Mouse (Mus musculus) midbrain, embryonic 13.5 days (tissue): Measurements from ENCODE around the gene Fcgrt. TPM values are rescaled to one million over a fixed set of nuclear protein-coding genes. Genes with fewer than 3 reads are reported as not detected.

Experiments
- ATAC-seq: fragments of 200-750 bp; cut with Nextera tagmentation; 2 replicates; pipeline ENCODE4 v1.8.0; 2017; ENCODE audit warnings: mild to moderate bottlenecking, moderate TSS enrichment, moderate library complexity
- H3K27ac ChIP-seq: fragments of 300-500 bp; sonication (generic); 2 replicates; pipeline ENCODE4 v1.5.1; 2015; ENCODE audit warnings: inconsistent platforms, mild to moderate bottlenecking, moderate library complexity
- H3K27me3 ChIP-seq: fragments of 300-500 bp; sonication (generic); 2 replicates; pipeline ENCODE4 v1.6.1; 2015; ENCODE audit warnings: mild to moderate bottlenecking, inconsistent platforms
- H3K36me3 ChIP-seq: fragments of 300-500 bp; sonication (generic); 2 replicates; pipeline ENCODE4 v1.6.1; 2015; ENCODE audit warnings: mild to moderate bottlenecking, inconsistent platforms
- H3K4me1 ChIP-seq: fragments of 300-500 bp; sonication (generic); replicated peaks from 2 replicates; pipeline ENCODE4 v1.6.1; 2015; ENCODE audit warnings: inconsistent platforms
- H3K4me2 ChIP-seq: fragments of 300-500 bp; sonication (generic); replicated peaks from 2 replicates; pipeline ENCODE4 v1.6.1; 2015; ENCODE audit warnings: moderate library complexity, mild to moderate bottlenecking, inconsistent platforms
- H3K4me3 ChIP-seq: fragments of 300-500 bp; sonication (generic); replicated peaks from 2 replicates; pipeline ENCODE4 v1.5.1; 2015; ENCODE audit warnings: mild to moderate bottlenecking, inconsistent platforms
- H3K9ac ChIP-seq: fragments of 300-500 bp; sonication (generic); replicated peaks from 2 replicates; pipeline ENCODE4 v1.6.1; 2015; ENCODE audit warnings: mild to moderate bottlenecking, inconsistent platforms
- H3K9me3 ChIP-seq: fragments of 300-500 bp; sonication (generic); 2 replicates; pipeline ENCODE4 v1.6.1; 2016; ENCODE audit warnings: mild to moderate bottlenecking, inconsistent platforms
- WGBS: fragments of 180-500 bp; shearing (Covaris S2); methylation state at CpG from one replicate; pipeline ENCODE4 v1.1.7; 2015; 5-methylcytosine and 5-hydroxymethylcytosine counted together
- polyA plus RNA-seq: library from polyadenylated mRNA; unstranded; fragments of >200 nt; fragmentation: Nextera tagmentation; extraction: Ambion mirVana; gene quantifications from 2 replicates; pipeline ENCODE4 v1.2.1, GENCODE M21; 2015

The Fcgrt gene
- polyA plus RNA-seq, 1 experiment from 2014 or later: 17.6 TPM

DNA sequence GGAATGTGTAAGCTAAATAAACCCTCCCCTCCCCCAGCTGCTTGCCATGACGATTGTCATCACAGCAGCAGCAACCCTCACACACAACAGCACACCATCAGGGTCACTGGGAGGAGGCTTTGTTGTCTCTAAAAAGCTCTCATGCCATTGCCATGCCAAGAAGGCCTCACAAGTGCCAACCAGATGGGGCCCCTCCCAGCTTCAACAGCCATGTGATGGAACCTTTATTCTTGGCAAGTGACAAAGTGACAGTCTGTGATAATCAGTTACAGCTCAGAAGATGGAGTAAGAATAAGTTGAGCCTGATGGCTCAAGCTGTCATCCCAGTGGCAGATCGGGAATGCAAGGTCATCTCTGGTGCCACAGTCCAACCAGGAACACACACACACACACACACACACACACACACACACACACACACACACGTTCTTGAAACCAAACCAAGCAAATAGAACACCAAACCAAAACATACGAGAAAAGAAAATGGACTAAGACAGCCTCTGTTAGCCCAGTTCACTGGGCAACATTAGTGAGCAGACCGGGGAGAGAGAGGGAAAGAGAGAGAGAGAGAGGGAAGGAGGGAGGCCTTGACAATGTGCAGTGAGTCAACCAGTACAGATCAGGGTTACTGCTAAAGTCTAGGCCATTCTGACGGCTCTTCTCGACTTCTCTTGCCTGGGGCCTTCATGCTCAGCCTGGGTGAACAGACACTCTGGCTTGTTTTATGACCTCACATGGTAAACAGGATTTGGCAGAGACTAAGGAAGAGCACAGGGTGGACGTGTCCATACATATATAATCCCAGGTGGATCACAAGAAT lies 36.5 kb upstream of the Fcgrt start:
- peaks cover 35% of the 10 kb centered on the region for H3K36me3 ChIP-seq
- no peak overlapping the region for H3K27ac ChIP-seq
- WGBS: 80% methylated on average over 8 of the region's 8 CpGs
- no peaks in the 10 kb centered on the region for H3K9me3 ChIP-seq
- no peak overlapping the region for H3K9ac ChIP-seq
- no peak overlapping the region for H3K4me3 ChIP-seq
- H3K4me1 ChIP-seq: peaks cover 10% of the 10 kb centered on the region
- no peak for ATAC-seq
- peaks cover 25% of the 10 kb centered on the region for H3K27me3 ChIP-seq
- no peak overlapping the region for H3K4me2 ChIP-seq

DNA sequence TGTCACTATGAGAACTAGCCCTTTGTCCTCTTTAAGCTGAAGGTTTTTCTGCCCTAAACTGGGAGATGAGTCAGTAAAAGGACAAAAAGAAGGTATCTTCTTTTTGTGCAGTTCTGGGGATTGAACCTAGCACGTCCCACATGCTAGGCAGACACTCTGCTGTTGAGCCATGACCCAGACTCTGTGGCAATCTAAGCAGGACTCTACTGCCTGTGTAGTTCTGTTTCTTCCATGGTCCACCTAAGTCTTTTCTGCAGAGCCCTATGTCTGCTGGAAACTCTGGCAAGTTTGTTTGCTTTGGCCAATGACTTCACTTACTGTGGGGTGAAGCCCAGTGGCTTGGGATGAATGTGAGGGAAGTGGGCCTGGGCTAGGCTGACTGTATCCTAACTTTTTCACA lies 34.8 kb upstream of the Fcgrt start:
- no peak overlapping the region for H3K4me2 ChIP-seq
- no peak for ATAC-seq
- no peak overlapping the region for H3K4me3 ChIP-seq
- peaks cover 32% of the 10 kb centered on the region for H3K27me3 ChIP-seq
- H3K9ac ChIP-seq: no peak overlapping the region
- peaks cover 10% of the 10 kb centered on the region for H3K4me1 ChIP-seq
- 82% methylated on average over 1 of the region's 1 CpGs for WGBS
- peaks cover 21% of the 10 kb centered on the region; the same call in 1 of the 2 replicates for H3K36me3 ChIP-seq
- no peaks in the 10 kb centered on the region for H3K9me3 ChIP-seq
- H3K27ac ChIP-seq: no peak overlapping the region

DNA sequence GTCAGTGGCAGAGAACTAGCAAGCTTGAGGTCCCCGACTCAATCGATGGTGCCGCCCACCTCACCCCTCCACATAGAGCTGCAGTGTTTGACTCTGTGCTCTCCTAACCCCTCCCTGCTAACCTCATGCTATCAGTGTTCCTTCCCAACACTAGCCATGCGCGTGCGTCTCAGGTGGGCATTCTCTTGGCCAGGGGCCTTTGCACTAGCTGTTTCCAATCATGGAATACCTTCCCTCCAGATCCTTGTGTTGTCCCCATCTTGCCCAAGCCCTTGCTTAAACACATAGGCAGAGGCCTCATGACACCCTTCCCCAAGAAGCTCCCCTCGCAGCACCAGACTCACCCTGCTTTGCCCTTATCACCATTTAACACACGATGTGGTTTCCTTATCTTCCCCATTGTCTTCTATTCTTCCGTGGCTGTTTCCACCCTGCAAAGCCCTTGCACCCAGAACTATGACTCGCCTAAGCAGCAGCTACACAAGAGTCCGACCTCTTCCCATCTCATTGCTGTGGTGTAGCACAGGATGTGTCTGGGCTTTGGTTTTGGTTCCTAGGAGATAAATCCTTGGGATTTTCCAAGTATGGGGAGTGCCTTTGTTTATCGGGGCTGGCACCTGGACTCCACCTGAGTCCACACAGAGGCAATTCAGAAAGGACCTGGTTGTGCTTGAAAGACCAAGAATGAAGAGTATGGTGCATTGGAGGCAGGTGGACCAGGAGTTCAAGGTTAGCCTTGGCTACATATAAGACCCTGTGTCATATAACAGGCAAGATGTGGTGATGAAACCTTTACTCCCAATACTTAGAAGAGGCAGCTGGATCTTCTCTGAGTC lies 33.7 kb upstream of the Fcgrt start:
- no peak overlapping the region for H3K4me2 ChIP-seq
- H3K9ac ChIP-seq: no peak overlapping the region
- H3K36me3 ChIP-seq: peaks cover 10% of the 10 kb centered on the region; the same call in 1 of the 2 replicates
- WGBS: 84% methylated on average over 12 of the region's 12 CpGs
- no peak for ATAC-seq
- H3K27ac ChIP-seq: no peak overlapping the region
- peaks cover 10% of the 10 kb centered on the region for H3K4me1 ChIP-seq
- H3K27me3 ChIP-seq: peaks cover 32% of the 10 kb centered on the region
- H3K4me3 ChIP-seq: no peak overlapping the region
- no peaks in the 10 kb centered on the region for H3K9me3 ChIP-seq

DNA sequence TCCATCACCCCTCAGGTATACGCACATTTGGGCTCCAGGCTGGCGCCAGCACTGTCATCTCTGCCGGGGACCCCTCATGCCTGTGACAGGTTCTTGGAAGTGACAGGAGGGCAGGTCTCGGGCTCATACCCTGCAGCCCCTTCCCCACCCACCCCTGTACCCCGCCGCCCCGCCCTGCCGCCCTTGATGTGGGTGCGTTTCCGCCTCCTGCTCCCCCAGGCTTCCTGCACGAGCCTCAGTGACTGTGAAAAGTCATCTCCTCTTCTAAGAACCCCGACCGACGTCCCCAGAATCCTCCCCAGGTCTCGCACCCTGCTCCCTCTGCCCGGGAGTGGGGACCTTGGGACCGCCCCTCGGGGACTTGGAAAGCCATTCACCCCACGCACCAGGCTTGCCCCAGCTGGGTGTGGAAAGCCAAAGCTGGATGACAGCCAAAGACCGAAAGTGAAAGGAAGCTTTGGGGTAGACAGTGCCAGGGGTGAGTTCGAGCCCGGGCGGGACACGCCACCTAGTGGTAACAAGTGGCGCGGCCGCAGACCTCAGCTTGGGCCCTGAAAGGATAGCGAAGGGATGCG lies 32.4 kb upstream of the Fcgrt start, which contains the start of the genes Gm45713 and Flt3l:
Gene Gm45713, minus strand, starts transcription at position 239 of the 575 bp plus-strand sequence.
Gene Flt3l, minus strand, starts transcription at position 440 of the 575 bp plus-strand sequence.
- Histone ChIP-seq H3K36me3 (no peaks in the 10 kb centered on the region), H3K4me1 (peaks cover 10% of the 10 kb centered on the region), H3K4me2 (peak within 1 kb of the TSS; percentile 65), H3K9me3 (no peaks in the 10 kb centered on the region), H3K27me3 (peaks cover 32% of the 10 kb centered on the region), H3K4me3 (peak within 1 kb of the TSS; percentile 41), H3K27ac (no peak within 1 kb of the TSS), H3K9ac (peak within 1 kb of the TSS; percentile 63; the same call in 1 of the 2 replicates)
- WGBS: 5% methylated on average over 29 of the region's 29 CpGs
- ATAC-seq: peak; percentile 87

DNA sequence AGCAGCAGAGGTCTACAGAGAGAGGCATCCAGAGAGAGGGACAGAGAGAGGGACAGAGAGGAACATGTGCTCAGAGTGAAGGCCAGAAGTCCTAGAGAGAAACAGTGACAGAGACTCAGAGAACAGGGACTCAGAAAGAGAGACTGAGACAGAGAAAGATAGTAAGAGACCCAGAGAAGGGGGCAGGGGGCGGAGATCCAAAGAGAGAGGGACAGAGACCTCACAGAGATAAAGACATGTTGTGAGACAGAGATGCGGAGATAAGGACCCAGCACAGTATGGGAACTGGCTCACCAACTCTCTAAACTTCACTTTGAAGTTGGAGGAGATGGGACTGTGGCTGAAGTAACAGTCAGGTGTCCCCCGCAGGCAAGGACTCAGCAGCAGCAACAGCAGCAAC lies 31.7 kb upstream of the Fcgrt start:
- Histone ChIP-seq H3K4me3 (no peak overlapping the region), H3K27me3 (peaks cover 32% of the 10 kb centered on the region), H3K36me3 (no peaks in the 10 kb centered on the region), H3K9ac (peak overlapping the region; percentile 63; the same call in 1 of the 2 replicates), H3K9me3 (no peaks in the 10 kb centered on the region), H3K4me1 (peaks cover 10% of the 10 kb centered on the region), H3K4me2 (no peak overlapping the region), H3K27ac (no peak overlapping the region)
- ATAC-seq: no peak
- 77% methylated on average over 3 of the region's 3 CpGs for WGBS

DNA sequence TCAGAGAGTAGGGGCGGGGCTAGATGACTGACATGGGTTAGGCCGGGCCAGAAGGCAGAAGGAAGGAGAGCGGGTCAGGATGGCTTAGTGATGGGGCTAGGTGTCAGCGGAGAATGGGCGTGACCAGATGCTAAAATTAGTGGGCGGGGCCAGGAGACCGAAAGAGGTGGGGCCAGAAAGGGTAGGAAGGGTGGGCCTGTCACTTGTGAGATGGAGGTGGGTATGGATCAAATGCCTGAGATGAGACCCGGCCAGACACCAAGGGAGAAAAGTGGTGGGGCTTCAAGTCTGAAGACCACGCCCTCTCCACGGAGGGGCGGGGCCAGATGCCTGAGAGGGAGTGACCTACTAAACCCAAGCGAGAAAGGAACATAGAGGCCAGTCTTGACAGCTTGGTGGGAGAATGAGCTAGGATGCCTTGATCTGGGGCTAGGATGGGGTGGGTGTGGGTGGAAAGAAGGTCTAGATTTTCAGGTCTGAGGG lies 30.9 kb upstream of the Fcgrt start:
- no peak for ATAC-seq
- WGBS: 7% methylated on average over 12 of the region's 12 CpGs

DNA sequence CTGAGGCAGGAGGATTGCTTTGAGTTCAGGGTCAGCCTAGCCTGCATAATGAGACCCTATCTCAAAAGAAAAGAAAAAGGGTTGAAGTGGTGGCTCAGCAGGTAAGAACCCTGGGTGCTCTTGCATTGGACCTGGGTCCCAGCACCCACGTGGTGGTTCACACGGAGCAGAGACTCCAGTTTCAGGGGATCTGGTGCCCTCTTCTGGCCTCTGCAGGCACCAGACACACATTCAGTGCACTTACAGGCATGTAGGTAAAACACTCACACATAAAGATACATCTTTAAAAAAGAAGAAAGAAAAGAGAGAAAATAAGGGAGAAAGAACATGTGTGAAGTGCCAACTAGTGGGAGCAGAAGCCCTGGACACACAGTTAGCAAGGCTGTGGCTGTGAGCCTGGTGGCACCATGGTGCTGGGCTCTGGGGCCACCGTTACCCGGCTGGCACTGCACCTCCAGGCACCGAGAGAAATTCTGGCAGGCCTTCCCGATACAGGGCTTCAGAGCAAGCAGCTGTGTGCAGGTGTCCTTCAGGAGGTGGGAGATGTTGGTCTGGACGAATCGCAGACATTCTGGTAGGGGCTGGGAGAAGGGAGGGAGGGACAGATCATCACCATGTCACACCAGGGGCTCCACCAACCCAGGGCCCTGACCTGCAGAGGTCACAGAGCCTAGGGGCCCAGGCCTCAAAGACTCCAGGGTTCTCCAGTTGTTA lies 30.0 kb upstream of the Fcgrt start:
- Histone ChIP-seq H3K4me3 (no peak overlapping the region), H3K27me3 (peaks cover 32% of the 10 kb centered on the region), H3K9ac (no peak overlapping the region), H3K36me3 (no peaks in the 10 kb centered on the region), H3K9me3 (no peaks in the 10 kb centered on the region), H3K4me1 (peaks cover 19% of the 10 kb centered on the region), H3K27ac (no peak overlapping the region), H3K4me2 (no peak overlapping the region)
- no peak for ATAC-seq
- WGBS: 76% methylated on average over 8 of the region's 8 CpGs

More for the DNA sequence above, 30.9 kb upstream of the Fcgrt start:
- Histone ChIP-seq H3K36me3 (no peaks in the 10 kb centered on the region), H3K27me3 (peaks cover 32% of the 10 kb centered on the region), H3K27ac (no peak overlapping the region), H3K4me2 (no peak overlapping the region), H3K4me3 (no peak overlapping the region), H3K9ac (no peak overlapping the region), H3K9me3 (no peaks in the 10 kb centered on the region), H3K4me1 (peaks cover 15% of the 10 kb centered on the region)

DNA sequence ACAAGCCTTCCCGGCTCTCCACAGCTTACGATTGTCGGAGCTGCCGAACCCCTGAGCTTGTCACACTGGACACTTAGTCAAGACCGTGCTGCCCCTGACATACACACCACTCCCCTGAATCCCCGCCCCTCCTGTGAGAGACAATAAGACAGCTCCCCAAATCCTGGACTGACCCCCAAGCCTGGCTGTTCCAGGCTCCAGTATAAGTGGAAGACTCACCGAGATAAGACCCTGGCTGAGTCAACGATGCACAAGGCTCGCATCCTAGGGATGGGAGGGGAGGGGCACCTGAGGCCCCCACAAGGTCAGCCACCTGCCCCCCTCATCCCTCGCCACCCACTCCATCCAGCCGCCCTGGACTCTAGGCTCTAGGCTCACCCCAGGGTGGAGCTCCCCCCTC lies 28.2 kb upstream of the Fcgrt start:
- H3K36me3 ChIP-seq: peaks cover 6% of the 10 kb centered on the region
- 78% methylated on average over 10 of the region's 11 CpGs for WGBS
- H3K27me3 ChIP-seq: peaks cover 20% of the 10 kb centered on the region
- H3K9ac ChIP-seq: no peak overlapping the region
- H3K4me1 ChIP-seq: peaks cover 29% of the 10 kb centered on the region
- no peak for ATAC-seq
- no peak overlapping the region for H3K27ac ChIP-seq
- H3K9me3 ChIP-seq: no peaks in the 10 kb centered on the region
- H3K4me3 ChIP-seq: no peak overlapping the region
- no peak overlapping the region for H3K4me2 ChIP-seq

DNA sequence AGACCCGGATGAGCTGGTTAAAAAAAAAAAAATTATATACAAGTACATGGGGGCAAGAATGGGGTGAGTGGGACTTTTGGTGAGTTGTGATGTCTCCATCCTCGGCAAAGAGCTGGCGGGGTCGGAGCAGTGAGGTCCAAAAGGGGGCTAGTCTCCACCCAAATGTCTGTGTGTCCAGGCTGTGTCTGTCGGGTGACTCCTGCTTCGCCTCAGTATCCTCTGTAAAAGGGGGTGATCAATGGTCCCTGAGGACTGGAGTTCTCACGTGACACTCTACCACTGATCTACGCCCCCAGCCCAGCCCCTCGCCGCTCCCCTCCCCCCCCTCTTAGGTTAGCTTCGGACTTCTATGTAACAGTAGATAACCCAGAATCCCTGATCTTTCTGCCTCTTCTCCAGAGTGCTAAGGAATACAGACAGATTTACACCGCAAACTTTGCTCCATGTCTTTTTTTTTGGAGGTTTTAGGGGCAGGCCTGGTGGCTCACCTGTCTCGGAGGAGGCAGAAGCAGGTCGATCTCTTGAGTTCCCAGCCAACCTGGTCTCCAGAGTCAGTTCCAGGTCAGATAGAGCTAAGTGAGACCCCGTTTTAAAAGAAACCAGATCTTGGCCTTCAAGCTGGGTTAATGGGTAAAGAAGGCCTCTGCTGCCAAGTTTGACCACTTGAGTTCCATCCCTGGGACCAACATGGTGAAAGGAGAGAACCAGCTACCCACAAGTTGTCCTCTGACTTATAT lies 26.3 kb upstream of the Fcgrt start:
- Histone ChIP-seq H3K9ac (peak overlapping the region; percentile 63; the same call in 1 of the 2 replicates), H3K9me3 (no peaks in the 10 kb centered on the region), H3K4me1 (peaks cover 36% of the 10 kb centered on the region), H3K4me3 (peak overlapping the region; percentile 49), H3K36me3 (peaks cover 25% of the 10 kb centered on the region), H3K27ac (peak overlapping the region; percentile 94; the same call in 1 of the 2 replicates), H3K4me2 (peak overlapping the region; percentile 62), H3K27me3 (peaks cover 5% of the 10 kb centered on the region)
- no peak for ATAC-seq
- 58% methylated on average over 15 of the region's 15 CpGs for WGBS

DNA sequence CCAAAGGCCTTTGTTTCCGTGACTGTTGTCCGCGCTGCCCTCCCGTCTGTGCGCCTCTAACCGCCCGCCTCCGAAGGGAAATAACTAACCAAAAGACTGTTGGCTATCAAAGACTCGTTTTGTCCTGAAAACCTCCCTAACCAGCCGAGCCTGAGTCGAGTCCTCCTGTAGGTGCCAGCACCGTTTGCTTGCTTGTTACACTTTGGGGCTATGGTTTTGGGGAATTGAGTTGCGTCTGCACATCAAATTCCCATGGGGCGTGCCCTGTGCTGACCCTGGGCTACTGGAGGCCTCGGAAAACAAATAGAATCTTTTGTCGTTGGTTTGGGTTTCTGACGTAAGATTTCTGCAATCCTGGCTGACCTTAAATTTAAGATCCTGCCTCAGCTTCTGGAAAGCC lies 25.7 kb upstream of the Fcgrt start:
- Histone ChIP-seq H3K36me3 (peaks cover 26% of the 10 kb centered on the region), H3K27ac (peak overlapping the region; percentile 94), H3K4me2 (peak overlapping the region; percentile 62), H3K9ac (peak overlapping the region; percentile 63), H3K4me3 (peak overlapping the region; percentile 49), H3K4me1 (peaks cover 41% of the 10 kb centered on the region), H3K9me3 (no peaks in the 10 kb centered on the region), H3K27me3 (no peaks in the 10 kb centered on the region; the same call in 1 of the 2 replicates)
- no peak for ATAC-seq
- WGBS: 1% methylated on average over 17 of the region's 17 CpGs
